Mouse (Mus musculus) c-Kit-negative CD71-positive TER-119-positive erythroid progenitor cells, embryonic 14.5 days (primary cell): ENCODE measurements around the gene Usp8.

Experiments
- DNase-seq: peaks from one replicate; pipeline ENCODE4 v3.0.0-alpha.2; 2013; ENCODE audit warnings: low read depth, low spot score

Usp8 gene

GRCm38 (mm10) chr2:126740314-126740713 is 33.2 kb downstream of the Usp8 start:
- DNase-seq, result no peak

GRCm38 (mm10) chr2:126743389-126743788 is 36.3 kb downstream of the Usp8 start:
- no peak for DNase-seq

- no peak for DNase-seq
Measured at GRCm38 (mm10) chr2:126755664-126756063, 48.5 kb downstream of the Usp8 start.

- DNase-seq, result no peak
Measured at GRCm38 (mm10) chr2:126759351-126759750, 52.2 kb downstream of the Usp8 start.

GRCm38 (mm10) chr2:126765867-126766582 is 58.9 kb downstream of the Usp8 start:
- no peak for DNase-seq

GRCm38 (mm10) chr2:126767599-126767998 is 60.5 kb downstream of the Usp8 start:
- no peak for DNase-seq

GRCm38 (mm10) chr2:126768194-126768593 is 61.1 kb downstream of the Usp8 start:
- DNase-seq, result no peak

GRCm38 (mm10) chr2:126769431-126770181 is 62.5 kb downstream of the Usp8 start:
- no peak for DNase-seq

GRCm38 (mm10) chr2:126772217-126772616 is 65.1 kb downstream of the Usp8 start:
- no peak for DNase-seq

- no peak for DNase-seq
Measured at GRCm38 (mm10) chr2:126775951-126776350, 68.8 kb downstream of the Usp8 start.

GRCm38 (mm10) chr2:126776416-126776815 is 69.3 kb downstream of the Usp8 start:
- no peak for DNase-seq

GRCm38 (mm10) chr2:126778806-126779205 is 71.7 kb downstream of the Usp8 start:
- DNase-seq, result no peak

- no peak for DNase-seq
Measured at GRCm38 (mm10) chr2:126780286-126780685, 73.2 kb downstream of the Usp8 start.

- DNase-seq, result no peak
Measured at GRCm38 (mm10) chr2:126781478-126781877, 74.3 kb downstream of the Usp8 start.

GRCm38 (mm10) chr2:126782433-126782832 is 75.3 kb downstream of the Usp8 start:
- no peak for DNase-seq

GRCm38 (mm10) chr2:126783370-126783769 is 76.2 kb downstream of the Usp8 start, which contains the start of gene Usp50:
TSS of gene Usp50 (minus strand) at chr2:126783470.
- DNase-seq, result no peak

- DNase-seq, result no peak
Measured at GRCm38 (mm10) chr2:126787721-126788342, 80.7 kb downstream of the Usp8 start.

- no peak for DNase-seq
Measured at GRCm38 (mm10) chr2:126792611-126793010, 85.5 kb downstream of the Usp8 start.

- DNase-seq, result no peak
Measured at GRCm38 (mm10) chr2:126795708-126796107, 88.6 kb downstream of the Usp8 start.

GRCm38 (mm10) chr2:126798455-126798854 is 91.3 kb downstream of the Usp8 start:
- no peak for DNase-seq

- DNase-seq, result no peak
Measured at GRCm38 (mm10) chr2:126801980-126802379, 94.9 kb downstream of the Usp8 start.
